Mouse (Mus musculus): ENCODE results near the gene Tspan15. TPM values are rescaled to one million over a fixed set of nuclear protein-coding genes. Genes with fewer than 3 reads are reported as not detected.
A peak's percentile ranks its signal among the peaks of the same experiment; 100 is the strongest.

The Tspan15 gene
- total and polyA plus RNA-seq, 3 experiments: 0.23 to 2.2 TPM; not detected in 1

- DNase-seq (ENCODE audit: low read depth, low spot score): peak; percentile 30
- H3K4me1 ChIP-seq (ENCODE audit: control insufficient read depth in 1 of 2, insufficient read depth in 2 of 2, low read length in 2 of 2): peaks cover 8 to 53% of the 10 kb centered on the region in 2 experiments
- H3K9me3 ChIP-seq (replicated peaks; ENCODE audit: insufficient read depth, low read length): no peaks in the 10 kb centered on the region
- peaks cover 1% of the 10 kb centered on the region; the same call in 1 of the 2 replicates for H3K79me2 ChIP-seq (ENCODE audit: control insufficient read depth, insufficient read depth, low read length, poor library complexity)
- H3K27me3 ChIP-seq (ENCODE audit: control insufficient read depth in 1 of 2, insufficient read depth in 2 of 2, low read length in 2 of 2): no peaks in the 10 kb centered on the region
- peaks cover 0 to 25% of the 10 kb centered on the region in 2 experiments; a peak in 2 of 4 replicates for H3K36me3 ChIP-seq (ENCODE audit: control insufficient read depth in 1 of 2, insufficient read depth in 2 of 2, low read length in 2 of 2)
- peak overlapping the region; percentile 100 for H3K27ac ChIP-seq (ENCODE audit: control insufficient read depth, low read depth, low read length)
- TF ChIP-seq USF1 (IDR thresholded peaks at IDR 0.05; ENCODE audit: low read depth, low read length): no peak
- no peak for TF ChIP-seq RAD21 (IDR thresholded peaks at IDR 0.05; ENCODE audit: low read depth, low read length)
- no peak for TF ChIP-seq RCOR1 (IDR thresholded peaks at IDR 0.05; ENCODE audit: low read depth, low read length)
- no peak for TF ChIP-seq TBP (IDR thresholded peaks at IDR 0.05; ENCODE audit: low read depth, low read length)
- TF ChIP-seq MYC (IDR thresholded peaks at IDR 0.05; ENCODE audit: low read depth, low read length): no peak
- TF ChIP-seq MAZ (IDR thresholded peaks at IDR 0.05; ENCODE audit: low read depth, low read length): no peak
- TF ChIP-seq SMC3 (IDR thresholded peaks at IDR 0.05; ENCODE audit: low read depth, low read length): no peak
- no peak for TF ChIP-seq MYB (IDR thresholded peaks at IDR 0.05; ENCODE audit: low read depth, low read length)
- no peak for TF ChIP-seq ZMIZ1 (IDR thresholded peaks at IDR 0.05; ENCODE audit: low read depth, low read length)
- no peak for TF ChIP-seq USF2 (IDR thresholded peaks at IDR 0.05; ENCODE audit: borderline replicate concordance in 1 of 2, insufficient read depth in 1 of 2, low read depth in 1 of 2, low read length in 2 of 2)
- TF ChIP-seq HCFC1 (IDR thresholded peaks at IDR 0.05; ENCODE audit: low read depth, low read length): no peak
- no peak for TF ChIP-seq E2F4 (IDR thresholded peaks at IDR 0.05; ENCODE audit: borderline replicate concordance, low read depth, low read length)
- no peak for TF ChIP-seq POLR2A (IDR thresholded peaks at IDR 0.05; ENCODE audit: control insufficient read depth in 1 of 2, insufficient read depth in 1 of 2, low read depth in 1 of 2, low read length in 2 of 2, poor library complexity in 1 of 2)
- no peak for TF ChIP-seq MAX (IDR thresholded peaks at IDR 0.05; ENCODE audit: low read length)
- TF ChIP-seq MXI1 (IDR thresholded peaks at IDR 0.05; ENCODE audit: low read depth, low read length): no peak
- H3K9ac ChIP-seq (ENCODE audit: control insufficient read depth, low read depth, low read length, poor library complexity, severe bottlenecking): no peak overlapping the region
- no peak overlapping the region for H3K4me3 ChIP-seq (ENCODE audit: control insufficient read depth in 1 of 2, insufficient read depth in 1 of 2, low read depth in 2 of 2, low read length in 2 of 2)
Observed at GRCm38 (mm10) chr10:62217196-62217595, 13.9 kb downstream of the Tspan15 start.

GRCm38 (mm10) chr10:62216595-62216994 lies 14.5 kb downstream of the Tspan15 start:
- peaks cover 1% of the 10 kb centered on the region; the same call in 1 of the 2 replicates for H3K79me2 ChIP-seq (ENCODE audit: control insufficient read depth, insufficient read depth, low read length, poor library complexity)
- H3K4me3 ChIP-seq (ENCODE audit: control insufficient read depth in 1 of 2, insufficient read depth in 1 of 2, low read depth in 2 of 2, low read length in 2 of 2): peak overlapping the region in 1 of 2 experiments; percentile 62; a peak in 1 of 4 replicates
- peak; percentile 74 for DNase-seq (ENCODE audit: low read depth, low spot score)
- peak overlapping the region; percentile 100 for H3K27ac ChIP-seq (ENCODE audit: control insufficient read depth, low read depth, low read length)
- H3K9me3 ChIP-seq (replicated peaks; ENCODE audit: insufficient read depth, low read length): no peaks in the 10 kb centered on the region
- peak overlapping the region; percentile 83 for H3K9ac ChIP-seq (ENCODE audit: control insufficient read depth, low read depth, low read length, poor library complexity, severe bottlenecking)
- peaks cover 8 to 49% of the 10 kb centered on the region in 2 experiments for H3K4me1 ChIP-seq (ENCODE audit: control insufficient read depth in 1 of 2, insufficient read depth in 2 of 2, low read length in 2 of 2)
- peaks cover 0 to 21% of the 10 kb centered on the region in 2 experiments; a peak in 2 of 4 replicates for H3K36me3 ChIP-seq (ENCODE audit: control insufficient read depth in 1 of 2, insufficient read depth in 2 of 2, low read length in 2 of 2)
- H3K27me3 ChIP-seq (ENCODE audit: control insufficient read depth in 1 of 2, insufficient read depth in 2 of 2, low read length in 2 of 2): no peaks in the 10 kb centered on the region
- TF ChIP-seq ZMIZ1 (IDR thresholded peaks at IDR 0.05; ENCODE audit: low read depth, low read length) (no peak), CTCF (IDR thresholded peaks at IDR 0.05 in 2 of 3, conservative IDR thresholded peaks at IDR 0.05 in 1 of 3; ENCODE audit: control insufficient read depth in 1 of 3, insufficient read depth in 1 of 3, low read depth in 2 of 3, low read length in 3 of 3, poor library complexity in 1 of 3, severe bottlenecking in 1 of 3) (no peak), MAFK (IDR thresholded peaks at IDR 0.05; ENCODE audit: borderline replicate concordance, low read depth, low read length) (no peak), USF1 (IDR thresholded peaks at IDR 0.05; ENCODE audit: low read depth, low read length) (no peak), TAL1 (IDR thresholded peaks at IDR 0.05; ENCODE audit: low read length) (peak; percentile 67), POLR2AphosphoS2 (IDR thresholded peaks at IDR 0.05; ENCODE audit: low read length) (no peak), MXI1 (IDR thresholded peaks at IDR 0.05; ENCODE audit: low read depth, low read length) (no peak), POLR2AphosphoS5 (IDR thresholded peaks at IDR 0.05; ENCODE audit: borderline replicate concordance, low read depth, low read length) (no peak), CHD2 (IDR thresholded peaks at IDR 0.05; ENCODE audit: low read length) (peak; percentile 32; the same call in 1 of the 2 replicates), KAT2A (conservative IDR thresholded peaks at IDR 0.05; ENCODE audit: low read depth, low read length) (no peak), EP300 (IDR thresholded peaks at IDR 0.05; ENCODE audit: low read depth in 1 of 2, low read length in 2 of 2) (peak; percentile 80 to 89), TBP (IDR thresholded peaks at IDR 0.05; ENCODE audit: low read depth, low read length) (peak; percentile 78; the same call in 1 of the 2 replicates), UBTF (IDR thresholded peaks at IDR 0.05; ENCODE audit: borderline replicate concordance, insufficient read depth, low read depth, low read length) (no peak), NELFE (IDR thresholded peaks at IDR 0.05; ENCODE audit: low read depth, low read length) (no peak; the same call in 1 of the 2 replicates), CHD1 (IDR thresholded peaks at IDR 0.05; ENCODE audit: low read depth, low read length) (no peak), ETS1 (IDR thresholded peaks at IDR 0.05; ENCODE audit: low read depth, low read length) (peak; percentile 82), BHLHE40 (IDR thresholded peaks at IDR 0.05; ENCODE audit: borderline replicate concordance, low read depth, low read length) (peak; percentile 69), MYC (IDR thresholded peaks at IDR 0.05; ENCODE audit: low read depth, low read length) (no peak), JUND (IDR thresholded peaks at IDR 0.05; ENCODE audit: low read depth, low read length) (no peak), SIN3A (IDR thresholded peaks at IDR 0.05; ENCODE audit: low read length) (no peak; the same call in 1 of the 2 replicates), ZC3H11A (IDR thresholded peaks at IDR 0.05; ENCODE audit: low read depth, low read length) (no peak), E2F4 (IDR thresholded peaks at IDR 0.05; ENCODE audit: borderline replicate concordance, low read depth, low read length) (no peak)

Measured in MEL (cell line).